Mouse (Mus musculus) hematopoietic stem cell, adult 5-6 weeks (primary cell): Measurements from ENCODE around the gene Gm17087. TPM values are rescaled to one million over a fixed set of nuclear protein-coding genes. Genes with fewer than 3 reads are reported as not detected.

ENCODE experiments used
- total RNA-seq: library from RNA; stranded (forward); fragments of 172-1452, 232-1000 nt; gene quantifications from 2 replicates; pipeline ENCODE4 v1.2.3, GENCODE M21; 2017

Gene Gm17087
- total RNA-seq, 1 experiment from 2014 or later = not detected

Other genes starting within 250 kb of the Gm17087 start
- gene Prr18, start 229.5 kb downstream of the Gm17087 start, total RNA-seq = not detected in 2 replicates
- gene T2, start 211.0 kb downstream of the Gm17087 start, total RNA-seq = not detected in 2 replicates
- gene T, start 132.5 kb downstream of the Gm17087 start, total RNA-seq = not detected in 2 replicates
- gene Pde10a, start 41.6 kb downstream of the Gm17087 start, total RNA-seq = 0.84 and 0.94 TPM in 2 replicates